Mouse (Mus musculus) layer of hippocampus, postnatal 14 days (tissue): Measurements from ENCODE around the gene Prr15l. TPM values are rescaled to one million over a fixed set of nuclear protein-coding genes. Genes with fewer than 3 reads are reported as not detected.

Source experiments
- DNase-seq, 2 experiments: peaks; one replicate each; pipeline ENCODE4 v3.0.0; 2021 to 2022; ENCODE audit warnings: low spot score in 2 of 2, mixed read lengths in 1 of 2
- total RNA-seq, 2 experiments: library from RNA; stranded (reverse); gene quantifications; 2 replicates each; pipeline ENCODE4 v1.2.3; 2021

Gene Prr15l
- total RNA-seq, 2 experiments from 2014 or later: not detected

DNA sequence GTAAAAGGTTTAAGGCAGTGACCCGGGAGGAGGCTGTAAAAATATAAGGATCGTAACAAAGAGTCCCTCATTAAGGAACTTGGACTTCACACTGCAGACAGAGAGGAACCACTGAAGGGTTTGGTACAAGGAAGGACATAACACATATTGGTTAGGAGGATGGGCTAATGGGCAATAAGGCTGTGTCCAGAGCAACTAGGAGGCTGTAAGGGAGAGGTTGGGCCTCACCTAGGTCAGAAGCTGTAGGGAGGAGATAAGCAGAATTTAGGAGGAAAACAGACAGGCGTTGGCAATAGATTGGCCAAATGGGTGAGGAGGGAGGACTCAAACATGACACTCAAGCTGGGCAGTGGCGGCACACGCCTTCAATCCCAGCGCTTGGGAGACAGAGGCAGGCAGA lies 10.5 kb upstream of the Prr15l start:
- DNase-seq: no peak

DNA sequence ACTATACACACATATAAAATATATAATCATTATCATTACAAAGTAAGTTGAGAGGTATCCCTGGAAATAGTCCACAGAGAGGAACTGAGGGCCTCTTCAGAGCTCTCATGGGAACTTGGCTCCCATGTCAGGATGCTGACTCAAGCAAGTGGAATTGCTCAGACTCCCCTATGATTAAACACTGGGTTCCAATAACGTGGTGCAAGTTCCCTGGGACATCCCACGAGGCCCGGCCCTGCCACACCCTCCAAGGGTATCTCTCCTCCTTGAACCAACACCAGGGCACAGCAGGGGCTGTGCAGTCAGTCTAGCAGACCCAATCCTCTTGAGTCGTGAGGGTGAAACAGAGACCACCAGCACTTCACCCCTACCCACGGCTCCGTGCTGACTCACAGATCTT lies 8.9 kb upstream of the Prr15l start:
- no peak for DNase-seq

DNA sequence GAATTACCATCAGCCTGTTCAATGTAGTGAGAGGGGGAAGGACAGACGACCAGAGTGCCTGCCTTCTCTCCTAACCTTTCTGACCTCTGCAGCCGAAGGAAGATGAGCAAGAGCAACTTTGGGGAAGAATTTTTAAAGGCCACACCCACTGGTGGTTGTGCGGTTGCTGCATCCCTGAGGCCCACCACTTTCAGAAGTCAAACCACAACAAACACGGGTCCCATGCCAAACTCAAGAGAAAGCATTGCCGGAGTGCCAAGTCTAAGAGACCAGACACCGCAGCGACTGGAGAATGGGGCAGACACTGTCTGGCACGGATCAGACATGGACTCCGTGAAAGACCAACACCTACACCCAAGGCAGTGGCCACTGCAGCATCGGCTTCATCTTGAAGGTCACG lies 3.0 kb upstream of the Prr15l start:
- DNase-seq: no peak

DNA sequence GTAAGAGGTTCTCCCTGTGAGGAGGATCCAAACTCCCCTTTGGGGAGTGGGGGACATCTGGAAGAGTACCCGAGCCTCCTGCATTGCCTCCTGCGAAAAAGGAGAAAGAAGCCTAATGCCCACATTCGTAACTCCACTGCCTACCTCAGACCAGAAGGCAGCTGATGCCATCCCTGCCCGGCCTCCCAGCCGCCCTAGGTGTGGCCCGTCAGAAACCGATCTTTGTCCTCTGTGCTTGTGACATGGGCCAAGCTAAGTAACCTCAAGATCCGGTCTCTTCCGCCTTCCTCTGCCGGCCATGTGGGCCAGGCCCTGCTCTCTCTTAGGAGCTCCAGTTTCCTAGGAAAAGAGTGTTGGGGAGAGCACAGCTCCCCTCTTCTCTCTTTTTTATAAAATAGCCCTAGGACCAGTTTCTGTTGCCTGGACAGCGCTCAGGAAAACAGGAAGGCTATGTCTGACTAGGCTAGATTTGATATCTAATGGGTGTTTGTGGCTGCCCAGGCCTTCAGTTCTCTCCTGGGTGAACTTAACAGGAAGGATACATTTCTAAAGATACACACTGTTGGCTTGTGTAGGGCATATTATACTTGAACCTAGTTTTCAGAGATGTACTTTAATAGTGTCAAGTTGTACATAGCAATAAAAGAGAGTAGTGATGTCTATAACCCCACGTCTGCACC lies 2.3 kb upstream of the Prr15l start:
- no peak for DNase-seq

DNA sequence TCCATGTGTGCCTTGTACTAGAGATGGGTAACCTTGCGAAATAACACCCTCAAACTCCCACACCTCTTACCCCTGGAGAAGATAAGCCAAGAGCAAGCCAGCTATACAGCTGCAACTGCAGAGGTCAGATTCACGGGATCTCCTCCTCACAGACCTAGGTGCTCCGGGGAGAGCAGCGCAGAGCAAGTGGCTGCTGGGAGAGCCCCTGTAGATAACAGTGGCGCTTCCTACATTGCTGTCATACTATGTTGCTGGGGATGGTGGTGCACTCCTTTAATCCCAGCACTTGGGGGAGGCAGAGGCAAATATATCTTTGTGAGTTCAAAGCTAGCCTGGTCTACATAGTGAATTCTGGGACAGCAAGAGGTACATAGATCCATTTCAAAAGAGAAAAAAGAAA lies 1.3 kb upstream of the Prr15l start:
- no peak for DNase-seq

DNA sequence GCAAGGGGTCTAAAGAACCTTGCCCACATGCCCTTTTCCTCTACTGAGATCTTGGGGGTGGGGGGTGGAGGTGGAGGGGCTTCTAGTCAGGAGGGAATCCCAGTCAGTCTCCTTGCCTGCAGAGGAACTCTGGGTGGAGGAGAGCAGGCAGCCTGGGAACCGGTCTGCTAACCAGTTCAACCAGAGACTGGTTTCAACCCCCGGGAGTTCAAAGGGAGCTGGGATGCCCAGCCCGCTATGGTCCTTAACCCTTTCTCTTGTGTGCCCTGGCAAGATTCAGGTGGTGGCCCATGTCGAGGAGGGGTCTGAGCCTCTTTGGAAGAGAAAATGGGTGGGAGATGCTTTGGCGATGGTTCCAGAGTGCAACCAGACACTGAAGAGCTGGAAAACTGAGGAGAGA lies 787 bp downstream of the Prr15l start:
- DNase-seq: no peak

DNA sequence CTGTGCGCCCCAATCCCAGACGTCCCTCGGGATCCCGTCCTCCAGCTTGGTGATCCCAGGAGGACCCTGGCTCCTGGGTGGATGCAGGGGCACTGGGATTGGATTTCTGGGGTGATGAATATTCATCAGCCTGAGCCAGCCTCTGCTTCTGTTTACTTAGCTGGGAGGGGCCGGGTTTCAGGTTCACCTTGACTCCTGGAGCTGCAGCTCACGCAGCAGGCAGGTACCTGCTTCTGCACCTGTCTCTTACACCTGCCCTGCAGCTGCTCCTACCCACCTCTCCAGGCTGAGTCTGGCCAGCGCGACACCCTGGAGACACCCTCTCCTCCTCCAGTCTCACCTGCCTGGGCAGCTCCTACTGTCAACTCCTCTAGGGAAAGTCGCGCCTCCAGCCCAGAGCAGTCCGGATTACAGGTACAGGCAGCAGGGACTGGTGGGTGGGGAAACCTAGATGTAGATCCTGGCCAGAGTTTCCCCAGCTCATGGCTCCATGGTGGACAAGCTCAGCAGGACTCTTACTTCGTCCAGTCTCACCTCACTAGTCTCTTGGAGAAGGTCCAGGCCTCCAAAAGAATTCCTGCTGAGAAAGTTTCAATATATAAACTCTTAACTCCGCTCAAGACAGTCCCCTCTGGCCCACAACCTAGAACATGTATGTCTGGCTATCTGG lies 1.3 kb downstream of the Prr15l start:
- DNase-seq: no peak

DNA sequence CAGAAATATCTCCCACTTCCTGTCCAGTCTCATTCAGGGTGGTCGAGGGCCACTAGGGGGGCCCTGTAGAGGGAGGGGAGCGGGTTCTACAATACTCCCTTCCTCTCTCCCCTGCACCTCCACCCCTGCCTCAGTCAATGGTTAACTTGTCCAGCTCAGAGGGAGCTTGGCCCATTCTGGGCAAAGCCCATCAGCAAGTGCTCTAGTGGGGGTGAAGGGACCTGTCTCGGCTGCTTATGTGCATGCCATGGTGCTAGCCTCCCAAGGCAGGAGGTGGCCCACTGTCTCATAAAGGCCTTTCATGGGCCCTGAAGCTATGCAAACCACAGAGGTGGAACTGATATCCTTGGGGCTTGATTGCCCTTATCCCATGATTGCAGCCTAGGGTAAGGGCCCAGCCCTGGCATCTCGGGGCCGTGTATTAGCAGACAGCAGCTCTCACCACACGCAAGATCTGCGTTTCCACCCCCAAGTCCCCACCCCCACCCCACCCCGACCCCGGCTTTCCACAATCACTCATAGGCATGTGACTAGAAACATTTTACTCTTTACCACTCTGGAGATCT lies 1.9 kb downstream of the Prr15l start:
- DNase-seq: no peak

DNA sequence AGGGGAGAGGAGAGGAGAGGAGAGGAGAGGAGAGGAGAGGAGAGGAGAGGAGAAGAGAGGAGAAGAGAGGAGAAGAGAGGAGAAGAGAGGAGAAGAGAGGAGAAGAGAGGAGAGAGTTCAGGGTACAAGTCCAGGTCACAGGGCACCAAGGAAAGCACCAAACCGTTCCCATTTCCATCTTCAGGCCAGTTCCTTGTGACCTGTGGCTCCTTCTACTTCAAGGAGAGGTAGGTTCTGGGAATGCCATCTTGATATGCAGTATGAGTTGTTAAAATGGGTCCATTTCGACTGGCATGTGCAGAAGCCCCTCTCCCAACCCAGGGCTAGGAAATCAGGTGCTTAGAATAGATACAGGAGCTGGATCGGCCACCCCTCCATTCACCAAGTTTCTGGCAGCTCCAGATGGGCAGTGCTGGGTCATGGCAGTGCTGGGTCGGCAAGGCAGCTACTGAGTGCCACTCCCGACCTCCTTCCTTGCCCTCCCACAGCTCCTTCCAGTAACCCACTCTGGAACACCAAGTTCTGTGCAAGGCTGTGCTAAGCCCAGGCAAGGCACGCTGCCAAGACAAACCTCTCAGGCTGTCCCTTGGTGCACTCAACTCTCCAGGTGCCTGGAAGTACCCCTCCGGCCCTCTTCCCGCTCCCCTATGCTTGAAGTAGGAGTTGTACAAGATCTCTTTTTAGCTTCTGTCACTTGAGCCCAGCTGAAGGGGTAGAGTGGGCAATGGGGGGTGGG lies 3.6 kb downstream of the Prr15l start:
- no peak for DNase-seq

DNA sequence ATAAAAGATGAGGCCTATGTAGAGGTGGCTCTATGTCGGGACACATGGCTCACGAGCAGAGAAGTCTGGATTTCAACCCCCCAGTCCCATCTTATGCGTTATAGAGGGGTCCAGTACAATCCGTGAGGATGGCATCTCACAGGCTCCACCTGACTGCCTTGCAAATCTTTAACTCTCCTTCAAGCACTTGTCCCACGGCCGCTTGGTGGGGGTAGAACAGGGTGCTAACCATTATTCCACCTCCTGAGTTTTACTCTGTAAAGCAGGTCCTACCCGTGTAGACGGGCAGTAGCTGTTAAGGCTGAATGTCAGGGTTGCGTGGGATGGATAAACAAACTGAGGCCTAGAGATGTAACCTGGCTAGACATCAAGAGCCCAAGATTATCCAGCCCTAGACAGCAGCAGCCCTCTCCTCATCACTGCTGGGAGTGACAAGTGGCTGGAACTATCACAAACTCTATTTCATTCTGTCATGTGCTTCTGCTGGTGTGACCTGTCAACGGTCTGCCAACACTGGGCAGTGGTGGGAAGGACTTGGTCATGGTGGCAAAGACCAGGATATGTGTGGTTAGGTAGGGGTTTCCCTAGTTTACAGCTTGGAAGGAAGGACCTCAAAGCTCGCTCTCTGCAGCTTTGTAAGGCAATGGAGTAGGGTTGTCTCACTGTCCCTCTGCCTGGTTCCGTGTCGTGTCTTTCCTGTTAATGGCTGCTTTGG lies 5.8 kb downstream of the Prr15l start:
- DNase-seq: no peak

DNA sequence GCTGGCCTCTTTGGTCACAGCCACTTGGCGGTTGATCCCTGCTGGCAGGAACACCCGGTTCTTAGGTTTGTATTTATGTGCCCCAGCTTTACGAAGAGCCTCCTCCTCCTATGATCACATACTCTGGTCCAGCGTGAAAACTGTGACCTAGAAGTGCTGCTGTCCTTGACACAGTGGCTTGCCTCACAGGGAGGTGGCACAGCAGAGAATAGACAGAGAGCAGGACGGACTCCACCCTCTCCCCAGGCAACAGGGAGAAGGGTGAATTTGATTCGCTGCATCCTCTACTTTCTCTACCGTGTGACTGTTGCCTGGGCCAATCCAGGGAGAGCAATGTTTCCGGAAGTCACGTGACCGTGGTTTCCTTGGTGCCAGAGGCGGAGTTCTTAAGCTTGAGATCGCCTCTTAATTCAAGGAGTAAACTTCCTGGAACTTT lies 7.0 kb downstream of the Prr15l start:
- DNase-seq: no peak

DNA sequence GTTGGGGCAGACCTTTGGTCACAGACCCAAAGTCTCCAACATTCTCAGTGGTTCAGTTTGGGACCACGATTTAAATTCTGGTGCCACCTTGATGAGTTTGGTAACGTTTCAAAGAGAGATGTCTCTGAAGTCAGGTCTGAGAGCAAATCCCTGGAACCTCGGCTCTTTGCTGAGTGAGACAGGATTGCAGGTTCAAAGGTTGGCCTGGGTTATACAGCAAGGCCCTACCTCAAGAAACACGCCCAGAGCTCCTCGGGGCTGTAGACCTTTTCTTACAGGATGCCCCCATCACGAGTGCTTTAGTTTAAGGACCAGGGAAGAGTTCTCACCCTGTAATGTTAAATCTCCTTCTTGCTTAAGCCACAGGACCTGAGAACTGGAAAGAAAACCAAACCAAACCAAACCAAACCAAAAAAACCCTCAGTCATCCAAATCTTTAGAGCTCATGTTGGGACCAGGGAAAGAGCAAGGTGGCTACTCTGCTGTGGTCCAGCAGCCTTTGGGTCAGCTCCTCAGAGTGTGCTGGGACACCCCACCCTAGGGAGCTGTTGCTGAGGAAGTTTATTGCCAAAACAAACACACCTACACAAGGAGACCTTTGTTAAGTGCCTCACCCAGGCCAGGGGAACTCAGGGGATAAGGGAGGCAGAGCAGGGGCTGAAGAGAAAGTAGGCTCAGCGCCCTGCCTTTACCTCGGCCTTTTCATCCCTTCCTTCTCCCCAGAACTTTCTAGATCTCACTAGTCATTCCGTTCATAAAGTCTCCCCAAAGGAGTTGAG lies 8.2 kb downstream of the Prr15l start:
- DNase-seq: no peak

DNA sequence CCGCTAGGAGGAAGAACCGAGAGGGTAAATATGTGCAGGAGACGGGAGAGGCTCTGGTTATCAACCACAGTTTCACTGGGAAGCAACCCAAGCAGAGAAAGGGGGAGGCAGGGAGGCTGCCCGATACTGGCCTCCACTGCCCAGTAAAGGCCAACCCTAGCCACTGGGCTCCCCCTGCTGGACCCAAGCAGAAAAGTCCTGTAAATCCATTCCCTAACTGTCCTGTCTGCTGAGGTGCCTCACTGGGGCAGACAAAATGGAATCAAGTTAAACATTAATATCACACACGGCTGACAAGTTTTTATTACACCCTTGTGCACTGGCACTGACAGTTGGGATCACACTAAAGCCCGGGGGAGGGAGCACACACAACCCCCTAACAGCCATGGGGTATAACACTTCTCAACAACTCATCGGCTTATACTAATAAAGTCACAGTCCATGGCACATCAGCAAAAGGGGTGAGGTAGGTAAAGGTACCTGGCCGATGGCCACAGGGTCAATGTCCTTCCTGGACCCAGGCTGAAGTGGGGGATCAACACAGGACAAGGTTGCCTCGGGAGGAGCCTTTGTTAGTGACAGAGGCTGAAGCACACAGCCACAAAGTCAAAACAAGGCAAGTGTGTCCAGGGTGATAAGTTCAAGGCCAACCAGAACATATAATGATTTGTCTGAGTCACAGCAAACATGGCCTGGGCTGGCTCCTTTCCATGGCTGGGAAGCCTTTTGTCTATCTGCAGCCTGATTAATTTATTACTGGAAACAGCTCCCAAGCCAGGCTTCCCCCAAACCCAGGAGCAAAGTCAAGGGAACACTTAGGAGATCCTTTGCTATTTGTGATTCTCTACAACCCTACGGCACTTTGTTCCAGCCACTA lies 9.9 kb downstream of the Prr15l start:
- DNase-seq: no peak

DNA sequence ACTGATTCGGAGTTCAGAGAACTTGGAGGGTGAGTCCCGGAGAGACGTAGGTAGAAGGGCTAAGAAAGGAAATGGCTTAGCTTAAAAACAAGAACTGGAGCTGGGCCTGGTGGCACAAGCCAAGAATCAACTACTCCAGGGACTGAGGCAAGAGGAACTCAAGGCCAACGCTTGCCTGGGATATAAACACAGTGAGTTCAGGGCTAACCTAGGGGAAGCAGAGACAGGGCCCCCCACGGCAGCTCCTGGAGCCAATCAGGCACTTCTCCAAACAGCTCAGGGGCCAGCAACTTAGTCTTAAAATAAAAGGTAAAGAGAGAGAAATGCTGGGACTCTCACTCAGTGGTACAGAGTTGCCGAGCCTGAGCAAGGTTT lies 10.5 kb downstream of the Prr15l start:
- DNase-seq: no peak

DNA sequence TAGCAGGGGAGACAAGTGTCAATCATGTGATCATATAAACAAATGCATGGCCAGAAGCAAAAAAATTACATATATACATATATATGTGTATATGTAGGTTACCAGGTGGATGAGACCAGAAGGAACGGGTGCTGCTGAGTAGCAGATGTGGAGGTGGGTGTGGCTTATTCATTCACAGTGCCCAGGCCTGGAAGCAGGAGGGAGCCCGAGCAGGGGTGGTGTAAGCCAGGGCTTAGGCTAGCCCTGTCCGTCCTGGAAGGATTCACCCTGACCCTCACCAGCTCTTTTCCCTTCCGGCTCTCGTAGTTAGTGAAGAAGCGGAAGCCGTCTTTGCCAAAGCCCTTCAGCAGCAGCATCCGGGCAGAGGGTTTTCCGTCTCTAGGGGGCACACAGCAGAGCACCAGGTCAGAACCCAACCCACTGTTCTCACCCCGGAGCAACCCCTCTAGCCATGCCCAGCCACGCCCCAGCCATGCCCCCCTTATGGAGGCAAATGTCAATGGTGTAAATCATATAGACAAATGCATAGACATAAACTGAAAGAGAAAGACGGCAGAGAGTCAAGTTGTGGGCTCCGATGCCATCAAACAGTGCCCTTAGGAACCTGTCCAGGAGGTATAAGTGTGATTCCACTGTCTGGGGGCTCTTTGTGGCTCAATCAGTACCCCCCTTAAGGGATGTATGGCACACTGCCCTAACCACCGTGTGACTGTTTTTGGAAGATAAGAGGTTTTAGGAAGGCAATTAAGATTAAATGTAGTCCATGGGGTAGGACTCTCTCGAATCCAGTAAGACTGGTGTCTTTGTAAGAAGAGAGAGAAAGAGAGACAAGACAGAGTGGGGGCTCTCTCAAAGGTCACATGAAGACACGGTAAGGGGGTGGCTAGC lies 12.9 kb downstream of the Prr15l start:
- DNase-seq: no peak

DNA sequence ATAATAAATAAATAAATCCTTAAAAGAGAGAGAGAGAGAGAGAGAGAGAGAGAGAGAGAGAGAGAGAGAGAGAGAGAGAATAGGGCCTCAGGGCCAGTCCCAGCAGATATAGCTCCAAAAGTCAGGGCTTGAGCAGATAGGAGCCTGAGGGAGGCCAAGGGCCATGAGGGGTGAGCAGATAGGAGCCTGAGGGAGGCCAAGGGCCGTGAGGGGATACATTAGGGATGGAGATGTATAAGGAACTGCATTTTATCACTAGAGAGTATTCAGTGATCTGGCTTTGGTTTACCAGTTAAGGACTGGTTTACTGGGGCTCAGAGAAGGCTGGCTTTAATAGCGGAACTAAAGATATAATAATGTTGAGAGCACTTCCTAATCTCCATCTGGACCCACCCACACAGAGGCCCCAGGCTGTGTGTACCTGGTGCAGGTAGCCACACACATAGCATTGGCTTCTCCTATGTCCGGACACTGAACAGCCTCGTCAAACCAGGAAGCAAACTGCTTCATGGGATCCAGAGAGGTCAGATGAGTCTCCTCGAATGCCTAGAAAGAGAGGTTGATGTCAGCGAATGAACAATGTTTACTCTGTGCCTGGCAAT lies 14.2 kb downstream of the Prr15l start:
- no peak for DNase-seq

DNA sequence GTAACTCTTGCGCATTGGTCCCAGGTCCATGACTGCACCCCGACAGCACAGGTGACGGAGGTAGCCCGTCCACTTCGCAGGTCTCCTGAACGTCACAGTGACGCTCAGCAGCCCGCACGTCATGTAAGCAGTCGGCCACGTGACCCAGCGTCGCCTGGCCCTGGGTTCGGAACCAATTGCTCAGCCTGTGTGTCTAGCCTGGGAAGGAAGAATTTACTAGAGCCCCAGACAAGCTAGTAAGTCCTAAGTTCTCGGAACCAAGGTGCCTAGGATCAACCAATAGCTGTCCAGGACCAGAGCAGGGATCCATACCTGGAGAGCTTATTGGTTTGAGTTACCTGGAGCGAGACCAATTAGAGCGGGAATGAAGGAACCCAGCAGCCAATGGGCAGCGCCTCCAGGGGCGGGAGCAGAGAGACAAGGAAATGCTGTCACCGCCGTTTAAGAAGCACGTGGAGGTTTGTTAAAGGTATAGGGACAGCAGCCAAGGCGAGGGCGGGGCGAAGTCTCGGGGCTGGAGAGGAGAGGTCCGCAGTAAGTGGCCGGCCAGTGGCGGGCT lies 15.9 kb downstream of the Prr15l start, which contains the start of gene Pnpo:
Gene Pnpo, minus strand, starts transcription at position 241 of the 559 bp plus-strand sequence.
- peak; percentile 85 to 96 for DNase-seq
